Mouse (Mus musculus) liver, postnatal 0 days (tissue): ENCODE results near the gene Lmna.

Experiments
- CTCF ChIP-seq: sonication (generic); IDR thresholded peaks from 2 replicates; pipeline ENCODE4 v1.5.1; 2016; ENCODE audit warnings: antibody characterized with exemption, low read depth
- EP300 ChIP-seq: IDR thresholded peaks from 2 replicates; pipeline ENCODE4 v1.6.1; 2016; ENCODE audit warnings: antibody characterized with exemption, low read depth, mild to moderate bottlenecking

DNA sequence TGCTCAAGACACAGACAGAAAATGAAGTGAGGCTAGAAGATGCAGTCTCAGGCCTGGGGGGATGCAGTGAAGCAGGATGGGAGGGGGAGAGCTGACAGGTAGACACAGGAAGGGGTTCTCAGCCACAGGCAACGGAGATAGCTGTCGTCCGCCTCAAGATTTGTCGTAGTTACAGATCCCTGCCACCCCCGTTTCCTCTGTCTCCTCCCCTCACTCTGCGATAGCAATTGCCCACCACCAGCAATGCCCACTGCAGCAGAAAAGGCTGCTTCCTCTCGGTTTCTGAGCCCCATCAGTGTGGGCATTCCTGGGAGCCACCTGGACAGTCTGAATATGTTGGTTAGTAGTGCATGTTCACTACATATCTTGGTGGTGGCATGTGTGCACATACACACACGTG is 56.4 kb downstream of the Lmna start:
- TF ChIP-seq CTCF (no peak), EP300 (no peak)
